Mouse (Mus musculus): Measurements from ENCODE around the gene Smyd5.

DNA sequence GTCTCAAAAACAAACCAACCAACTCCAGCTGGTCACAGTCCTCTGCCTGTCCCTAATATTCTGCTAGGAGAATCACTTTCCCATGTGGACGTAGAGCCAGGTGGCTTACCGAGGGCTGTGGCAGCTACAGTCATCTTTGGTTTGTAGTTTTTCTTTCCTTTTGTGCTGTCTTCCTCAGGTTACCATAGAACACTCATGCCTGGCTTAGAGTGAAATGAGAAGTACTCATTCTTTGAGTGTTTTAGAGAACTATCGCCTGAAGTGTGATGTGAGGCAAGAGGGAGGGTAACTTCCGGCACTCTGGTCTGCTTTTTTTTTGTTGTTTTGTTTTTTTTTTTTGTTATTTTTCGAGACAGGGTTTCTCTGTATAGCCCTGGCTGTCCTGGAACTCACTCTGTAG is 2.1 kb downstream of the Smyd5 start:
- TF ChIP-seq CTCF (conservative IDR thresholded peaks at IDR 0.05; ENCODE audit: low read length) (no peak), POU5F1 (IDR thresholded peaks at IDR 0.05; ENCODE audit: borderline replicate concordance, low read length) (no peak), NANOG (IDR thresholded peaks at IDR 0.05; ENCODE audit: borderline replicate concordance, low read length) (no peak)
